Mouse (Mus musculus): ENCODE data around the gene Frmpd3.
"Not testable (repeated sequence)": the region's sequence is repeated elsewhere in the genome, so short reads cannot be mapped to it uniquely, and the experiment has no call there.

Gene Frmpd3

GRCm38 (mm10) chrX:140341656-140342392 lies at the start of gene Frmpd3:
TSS of gene Frmpd3 (plus strand) at chrX:140342263.
- no peak for DNase-seq

DNA sequence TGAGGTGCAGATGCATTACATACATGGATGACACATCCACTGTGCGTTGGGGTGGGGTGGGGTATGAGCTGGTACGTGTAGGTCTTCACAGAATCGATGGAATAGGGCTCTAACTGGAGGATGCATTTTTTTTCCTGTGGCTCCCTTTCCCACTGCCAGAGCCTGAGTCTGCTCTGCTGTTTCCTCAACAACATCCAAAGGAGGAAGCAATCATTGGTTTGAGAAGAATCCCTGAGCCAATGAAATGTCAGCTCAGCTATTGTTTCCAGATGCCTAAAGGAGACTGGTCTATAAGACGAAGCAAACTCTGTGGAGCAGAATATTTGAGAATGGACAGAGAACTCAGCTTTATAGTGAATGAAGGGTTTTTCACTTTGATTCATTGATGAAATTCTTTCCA lies 38.3 kb upstream of the Frmpd3 start:
- DNase-seq, result no peak

GRCm38 (mm10) chrX:140305652-140306051 lies 36.4 kb upstream of the Frmpd3 start:
- no peak for DNase-seq

- no peak for DNase-seq
Measured at GRCm38 (mm10) chrX:140317931-140318330, 24.1 kb upstream of the Frmpd3 start.

GRCm38 (mm10) chrX:140319131-140319530 lies 22.9 kb upstream of the Frmpd3 start:
- DNase-seq, result no peak

- DNase-seq, result not testable (repeated sequence)
Measured at GRCm38 (mm10) chrX:140320671-140321070, 21.4 kb upstream of the Frmpd3 start.

DNA sequence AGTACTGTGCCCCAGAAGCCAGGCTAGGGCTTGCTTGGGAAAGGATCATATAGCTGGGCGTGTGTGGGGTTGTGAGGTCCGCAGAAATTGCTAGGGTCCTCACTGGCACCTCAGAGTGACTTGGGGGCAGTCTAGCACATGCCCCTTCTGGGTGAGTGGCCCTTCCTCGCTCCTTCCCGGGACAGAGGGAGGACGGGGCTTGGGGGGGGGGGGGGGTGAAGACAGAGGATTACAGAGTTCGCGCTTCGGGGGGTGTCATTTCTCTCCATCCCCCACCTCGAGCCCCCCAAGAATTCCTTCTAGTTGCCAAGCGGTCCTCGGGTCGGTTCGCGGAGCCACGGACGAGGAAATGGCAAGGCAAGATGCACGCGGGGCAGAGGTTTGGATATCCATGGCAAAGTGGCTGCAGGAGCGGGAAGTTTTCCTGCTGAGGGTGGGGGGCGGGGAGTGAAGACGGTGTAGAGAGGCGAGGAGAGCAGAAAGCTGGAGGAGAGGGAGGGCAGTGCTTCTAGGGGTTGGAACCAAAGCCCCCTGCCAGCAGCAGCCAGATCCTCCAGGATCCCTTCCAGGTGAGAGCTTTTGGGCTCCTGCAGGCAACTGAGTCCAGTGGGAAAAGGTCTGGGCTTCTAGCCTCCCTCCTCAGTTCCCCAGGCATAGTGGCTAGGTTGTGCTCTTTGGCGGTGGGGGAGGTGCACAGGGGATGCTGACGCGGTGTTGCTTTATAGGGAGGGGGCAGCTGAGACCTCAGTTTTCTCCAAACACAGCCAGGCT lies 515 bp downstream of the Frmpd3 start:
- DNase-seq, result no peak

- DNase-seq, result no peak
Measured at GRCm38 (mm10) chrX:140375628-140376027, 33.6 kb downstream of the Frmpd3 start.

DNA sequence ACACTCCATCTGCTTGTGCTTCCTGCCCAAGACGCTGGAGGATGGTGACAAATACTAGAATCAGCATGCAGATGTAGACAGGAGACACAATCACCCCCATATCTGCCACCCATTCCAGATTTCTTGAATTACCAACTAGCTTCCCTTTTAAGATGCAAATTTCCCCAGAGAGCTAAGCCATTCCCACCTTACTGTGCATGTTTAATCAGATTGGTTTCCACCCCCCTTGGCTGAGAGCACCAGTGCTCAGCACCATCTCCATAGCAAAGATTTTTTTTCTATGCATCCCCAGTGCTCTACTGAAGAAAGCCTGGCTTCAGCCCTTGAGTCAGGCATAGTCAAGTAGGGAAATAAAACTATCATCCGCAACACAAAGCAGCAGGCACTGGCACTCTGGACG lies 57.9 kb downstream of the Frmpd3 start:
- DNase-seq, result no peak

DNA sequence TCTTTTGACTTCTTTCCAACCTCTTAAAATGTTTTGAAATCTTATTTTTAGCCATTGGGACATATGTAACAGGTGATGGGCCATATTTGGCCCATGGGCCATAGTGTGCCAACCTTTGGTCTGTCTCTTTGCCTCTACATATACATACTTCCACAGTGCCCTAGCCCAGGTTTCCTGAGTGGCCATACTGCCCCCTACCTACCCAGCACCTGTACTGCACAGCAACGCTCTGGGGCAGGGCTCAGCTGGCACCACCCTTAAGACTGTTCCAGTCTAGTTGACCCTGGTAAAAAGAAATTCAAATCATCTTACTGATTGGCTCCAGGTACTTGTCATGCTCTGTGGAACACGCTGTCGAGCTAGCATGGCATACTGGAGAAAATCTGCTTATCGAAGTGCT lies 60.8 kb downstream of the Frmpd3 start:
- DNase-seq, result no peak

DNA sequence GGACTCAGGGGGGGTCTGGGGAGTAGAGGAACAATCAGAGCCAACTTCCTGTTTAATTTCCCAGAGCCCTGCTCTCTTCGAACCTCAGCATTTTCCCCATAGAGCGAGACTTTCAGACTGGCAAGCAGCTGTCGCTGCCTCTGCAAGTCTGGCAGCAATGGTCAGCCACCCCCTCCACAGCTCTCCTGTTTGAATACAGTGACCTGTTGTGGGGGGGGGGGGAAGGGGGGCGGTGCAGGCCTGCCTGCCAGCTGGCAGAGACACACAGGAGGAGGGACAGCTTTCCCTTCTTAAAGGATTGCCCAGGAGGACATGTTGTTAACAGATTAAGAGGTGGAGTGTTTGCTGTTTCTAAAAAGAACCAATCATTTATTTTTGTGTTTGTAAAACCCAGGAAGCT lies 64.0 kb downstream of the Frmpd3 start:
- no peak for DNase-seq

- DNase-seq, result no peak
Measured at GRCm38 (mm10) chrX:140406501-140406900, 64.4 kb downstream of the Frmpd3 start.

GRCm38 (mm10) chrX:140407593-140407992 lies 65.5 kb downstream of the Frmpd3 start:
- no peak for DNase-seq

- no peak for DNase-seq
Measured at GRCm38 (mm10) chrX:140418467-140418866, 76.4 kb downstream of the Frmpd3 start.

GRCm38 (mm10) chrX:140427124-140427523 lies 85.1 kb downstream of the Frmpd3 start:
- DNase-seq, result no peak

DNA sequence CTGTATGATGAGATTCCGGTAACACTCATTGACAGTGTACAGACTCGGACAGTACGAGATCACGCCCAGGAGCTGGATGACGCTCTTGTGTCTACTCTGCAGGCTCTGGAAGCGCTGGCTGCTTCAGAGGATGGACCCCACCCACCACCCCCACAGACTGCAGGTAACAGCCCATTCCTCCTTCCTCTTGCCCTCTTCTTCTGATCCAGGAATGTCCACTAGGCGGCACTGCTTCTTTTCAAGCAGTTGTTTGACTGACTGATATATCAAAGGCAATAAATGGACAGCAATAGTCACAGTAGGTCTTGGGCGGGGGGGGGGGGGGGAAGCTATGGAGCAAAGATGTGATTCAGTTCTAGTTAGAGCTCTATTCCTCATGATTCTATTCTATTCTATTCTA lies 86.2 kb downstream of the Frmpd3 start:
- no peak for DNase-seq

GRCm38 (mm10) chrX:140429985-140430384 lies 87.9 kb downstream of the Frmpd3 start:
- DNase-seq, result no peak

- no peak for DNase-seq
Measured at GRCm38 (mm10) chrX:140430506-140430905, 88.4 kb downstream of the Frmpd3 start.

DNA sequence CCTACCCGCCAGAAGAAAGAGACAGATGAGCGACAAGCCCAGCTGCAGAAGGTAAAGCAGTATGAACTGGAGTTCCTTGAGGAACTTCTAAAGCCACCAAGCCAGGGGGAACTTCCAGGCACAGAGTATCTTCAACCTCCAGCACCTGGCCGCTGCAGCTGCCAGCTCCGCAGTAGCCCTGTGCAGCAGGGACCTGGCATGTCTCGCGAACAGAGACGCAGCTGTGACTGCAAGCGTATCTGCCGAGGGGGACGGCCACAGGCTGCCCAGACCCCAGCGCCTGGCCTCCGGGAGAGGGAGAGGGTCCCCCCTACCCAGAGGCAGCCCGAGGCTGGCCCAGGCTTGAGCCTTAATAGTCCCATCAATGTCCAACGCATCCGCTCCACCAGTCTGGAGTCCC lies 89.9 kb downstream of the Frmpd3 start:
- DNase-seq, result no peak

DNA sequence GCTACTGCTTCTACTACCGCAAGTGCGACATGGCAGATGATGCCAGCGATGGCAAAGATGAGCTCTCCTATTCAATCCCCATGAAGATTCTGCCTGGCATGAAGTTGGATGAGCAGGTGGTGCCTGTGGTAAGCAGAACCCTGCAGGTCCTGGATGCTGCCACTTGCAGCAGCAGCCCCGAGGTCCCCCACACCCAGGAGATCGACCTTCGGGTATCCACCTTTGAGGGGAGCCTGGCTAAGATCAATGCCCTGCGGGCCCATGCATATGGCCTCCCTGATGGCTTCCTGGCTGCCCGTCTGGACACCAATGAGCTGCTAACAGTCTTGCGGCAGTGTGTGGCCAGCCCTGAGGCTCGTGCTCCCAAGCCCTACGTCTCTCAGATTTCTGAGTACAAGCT lies 90.7 kb downstream of the Frmpd3 start:
- no peak for DNase-seq

DNA sequence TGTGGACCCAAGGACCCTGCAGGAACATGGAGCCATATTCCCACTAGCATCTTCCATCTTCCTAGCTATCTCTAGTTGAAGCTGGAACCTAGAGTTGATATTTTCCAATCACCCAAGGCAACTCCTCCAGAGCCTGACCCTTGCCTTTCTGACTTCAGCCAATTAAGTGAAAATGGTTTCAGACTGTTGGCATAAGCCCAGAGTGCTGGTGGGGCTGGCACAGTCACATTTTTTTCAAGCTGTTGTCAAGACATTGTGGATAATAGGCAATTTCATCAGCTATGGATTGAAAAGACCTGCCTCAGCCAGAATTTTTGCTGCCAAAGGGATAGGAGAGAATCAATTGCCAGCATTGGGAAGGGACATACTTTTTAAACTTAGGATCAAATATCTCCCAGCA lies 95.8 kb downstream of the Frmpd3 start:
- no peak for DNase-seq

- DNase-seq, result no peak
Measured at GRCm38 (mm10) chrX:140445551-140445950, 103.5 kb downstream of the Frmpd3 start.

GRCm38 (mm10) chrX:140450071-140450470 lies 108.0 kb downstream of the Frmpd3 start:
- no peak for DNase-seq

DNA sequence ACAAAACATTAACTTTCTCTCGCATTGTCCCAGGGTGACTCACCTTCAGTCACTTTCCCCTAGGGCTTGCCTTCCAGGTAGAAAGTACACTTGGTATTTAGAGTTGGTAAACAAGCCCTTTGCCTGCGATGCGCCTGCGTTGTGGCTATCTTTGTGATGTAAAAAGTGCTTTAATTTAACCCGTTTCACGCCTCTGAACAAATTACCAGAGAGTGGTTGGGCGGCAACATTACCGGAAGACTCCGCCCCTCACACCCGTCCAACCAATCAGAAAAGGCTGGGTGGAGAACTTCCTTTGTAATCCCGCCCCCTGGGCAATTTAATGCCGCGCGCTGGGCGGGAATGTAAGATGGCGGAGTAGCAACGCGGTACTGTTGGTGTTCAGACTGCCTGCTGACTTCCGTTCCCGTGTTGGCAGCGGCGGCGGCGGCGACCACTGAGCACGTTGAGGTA lies 114.2 kb downstream of the Frmpd3 start, which contains the start of gene Prps1:
Gene Prps1, plus strand, starts transcription at position 335 of the 453 bp plus-strand sequence.
- peak; percentile 76 for DNase-seq

Measured in right cerebral cortex, postnatal 14 days (tissue).